Mouse (Mus musculus) T-cell, adult 2 months (primary cell): ENCODE data around the gene Gatb.
"Not testable (repeated sequence)": the region's sequence is repeated elsewhere in the genome, so short reads cannot be mapped to it uniquely, and the experiment has no call there.

ENCODE experiments used
- DNase-seq: peaks from one replicate; pipeline ENCODE4 v3.0.0; 2022; ENCODE audit warnings: low spot score

The Gatb gene

DNA sequence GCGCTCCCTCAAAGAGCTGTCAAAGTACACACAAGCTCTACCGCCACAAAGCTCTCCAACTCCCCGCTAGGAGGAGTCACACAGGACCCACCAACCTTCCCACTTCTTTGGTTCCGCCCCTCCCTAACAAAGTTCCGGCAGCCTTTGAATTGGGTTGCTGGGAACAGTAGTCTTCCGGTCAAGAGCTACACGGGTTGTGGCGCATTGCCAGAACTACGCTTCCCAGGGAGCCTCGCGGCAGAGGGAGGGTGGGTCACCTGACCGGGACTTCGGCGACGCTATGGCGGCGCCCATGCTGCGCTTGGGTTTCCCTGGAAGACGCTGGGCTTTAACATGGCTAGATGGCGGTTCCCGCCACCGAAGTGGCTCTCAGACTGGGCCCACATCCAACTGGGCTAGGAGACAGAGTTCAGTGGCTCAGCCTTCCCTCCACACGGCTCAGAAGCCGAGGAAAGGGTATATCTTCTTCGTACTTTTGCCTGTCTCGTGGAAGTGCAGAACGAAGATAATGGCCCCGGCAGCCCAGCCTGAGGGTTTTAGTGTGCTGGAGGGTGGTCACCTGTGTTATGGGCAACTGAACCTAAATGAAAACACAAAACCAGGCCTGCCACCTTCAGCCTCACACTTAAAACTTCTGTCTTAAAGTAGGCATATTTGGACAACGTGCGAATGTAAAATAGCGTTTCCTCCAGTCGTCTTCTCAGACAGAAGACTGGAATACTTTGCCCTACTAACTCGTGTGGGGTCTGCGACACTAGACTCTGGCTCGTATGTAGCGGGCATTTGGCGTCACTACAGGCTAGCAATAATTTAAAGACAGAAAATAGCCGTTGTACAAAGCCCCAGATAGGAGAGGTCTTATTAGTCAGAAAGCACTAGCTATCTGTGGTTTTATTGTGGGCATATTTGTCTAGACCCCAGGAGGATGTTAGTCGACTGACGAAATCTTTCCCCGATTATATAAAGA lies at the start of gene Gatb:
Gene Gatb (plus strand): TSS at position 256 of the 967 bp plus-strand sequence.
- DNase-seq, result peak; percentile 98

- DNase-seq, result no peak
Measured at GRCm38 (mm10) chr3:85530601-85531161, 43.2 kb upstream of the Gatb start.

DNA sequence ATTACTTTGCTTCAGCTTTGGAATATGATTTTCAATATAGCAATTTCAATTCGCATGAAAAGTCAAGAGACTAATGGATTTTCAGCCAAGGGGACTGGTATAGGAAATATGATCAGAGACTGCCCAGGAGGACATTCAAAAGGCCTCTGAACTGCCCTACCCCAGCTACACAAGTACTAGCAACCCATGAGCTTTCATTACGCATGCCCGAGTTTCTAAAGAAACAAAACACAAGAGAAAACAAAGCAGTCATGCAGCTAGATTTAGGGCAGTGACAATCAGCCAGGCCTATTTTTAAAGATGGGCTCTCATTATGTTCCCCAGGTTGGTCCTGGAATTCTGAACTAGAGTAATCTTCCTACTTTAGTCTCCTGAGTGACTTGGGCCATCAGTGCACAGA lies 41.5 kb upstream of the Gatb start:
- no peak for DNase-seq

DNA sequence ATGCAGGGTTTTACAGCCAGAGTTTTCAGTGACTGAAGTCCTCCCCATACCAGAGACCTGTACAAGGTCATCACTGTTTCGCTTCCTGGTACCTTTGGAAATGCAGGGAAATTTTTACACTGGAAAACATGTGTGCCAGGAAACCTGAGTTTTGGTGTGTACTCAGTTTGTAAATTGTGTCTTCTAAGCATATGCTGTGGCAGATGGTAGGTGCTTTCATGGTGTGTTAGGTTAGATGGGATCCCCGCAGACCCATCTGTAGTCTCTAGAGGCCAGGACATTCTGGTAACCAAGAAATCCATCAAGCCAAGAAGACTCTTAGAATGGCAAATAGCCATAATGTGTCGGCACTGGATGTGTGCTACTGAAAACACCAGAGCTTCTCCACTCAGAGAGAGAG lies 38.9 kb upstream of the Gatb start:
- DNase-seq, result no peak

DNA sequence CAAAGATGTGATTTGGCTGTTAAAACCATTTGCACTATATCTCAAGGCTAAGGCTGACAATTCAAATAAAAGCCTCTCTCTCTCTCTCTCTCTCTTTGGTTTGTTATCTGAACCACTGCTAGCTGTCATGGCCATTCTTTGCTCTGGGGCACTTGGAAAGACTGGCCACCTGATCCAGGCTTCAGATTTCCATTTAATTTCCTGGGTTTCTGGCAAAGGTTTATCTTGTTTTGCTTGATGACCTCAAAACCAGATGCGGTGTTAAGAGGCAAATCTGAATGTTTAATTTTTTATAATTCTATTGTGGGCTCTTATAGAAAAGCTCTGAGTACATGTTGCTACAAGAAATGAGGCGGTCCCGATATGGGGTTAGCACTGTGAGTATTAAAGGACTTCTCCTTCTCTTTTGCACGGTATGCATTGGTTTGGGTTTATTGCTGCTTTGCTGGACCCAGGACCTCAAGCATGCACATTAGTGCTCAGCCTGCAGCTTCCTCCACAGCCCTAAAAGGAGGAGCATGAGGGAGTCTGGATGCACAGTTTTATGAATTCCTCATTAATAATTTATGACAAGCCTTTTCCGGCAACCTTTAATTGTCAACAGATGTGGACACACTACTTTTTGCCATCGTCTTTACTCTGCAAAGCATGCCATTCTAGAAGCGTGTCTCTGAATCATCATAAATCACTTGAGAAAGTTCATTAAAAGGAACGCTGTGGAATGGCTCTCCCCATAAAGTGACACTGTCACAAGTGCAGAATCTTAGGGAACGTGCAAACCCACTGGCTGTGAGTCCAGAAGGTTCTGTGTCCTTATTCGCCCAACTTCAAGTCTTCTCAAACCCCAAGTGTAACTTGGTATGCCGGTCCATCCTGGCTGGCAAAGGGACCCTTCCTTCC lies 38.0 kb upstream of the Gatb start:
- no peak for DNase-seq

DNA sequence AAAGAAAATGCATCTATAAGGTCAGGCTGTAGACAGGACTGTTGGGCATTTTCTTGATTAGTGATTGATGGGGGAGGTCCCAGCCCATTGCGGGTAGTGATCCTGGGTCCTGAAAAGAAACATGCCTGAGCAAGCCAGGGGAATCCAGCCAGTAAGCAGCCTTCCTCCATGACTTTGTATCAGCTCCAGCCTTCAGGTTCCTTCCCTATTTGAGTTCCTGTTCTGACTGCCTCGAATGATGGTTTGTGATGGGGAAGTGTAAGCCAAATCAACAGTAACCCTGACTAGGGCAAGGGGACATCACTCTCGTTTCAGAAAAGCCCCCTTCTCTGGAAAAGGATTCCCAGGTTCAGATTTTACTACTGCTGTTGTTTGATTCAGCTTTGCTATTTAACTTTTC lies 31.2 kb upstream of the Gatb start:
- DNase-seq, result no peak

DNA sequence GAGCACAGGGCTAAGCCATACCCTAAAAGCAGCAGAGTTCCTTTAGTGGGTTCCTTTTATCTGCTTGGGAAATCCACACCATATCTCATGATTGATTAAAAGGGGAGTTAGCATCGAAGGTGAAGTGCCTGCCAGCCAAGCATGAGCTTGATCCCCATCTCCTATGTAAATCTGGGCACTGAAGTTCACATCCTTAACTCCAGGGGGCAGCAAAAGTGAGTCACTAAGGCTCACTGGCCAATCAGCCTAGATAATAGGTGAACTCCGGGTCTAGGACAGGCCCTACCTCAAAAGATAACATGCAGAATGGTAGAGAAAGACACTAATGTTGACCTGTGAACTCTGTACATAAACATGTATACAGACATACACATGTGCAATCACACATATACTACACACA lies 30.3 kb upstream of the Gatb start:
- DNase-seq, result no peak

GRCm38 (mm10) chr3:85550312-85550711 lies 23.6 kb upstream of the Gatb start:
- no peak for DNase-seq

GRCm38 (mm10) chr3:85551352-85551751 lies 22.6 kb upstream of the Gatb start:
- DNase-seq, result no peak

GRCm38 (mm10) chr3:85553731-85554277 lies 20.1 kb upstream of the Gatb start:
- DNase-seq, result no peak

GRCm38 (mm10) chr3:85564603-85565002 lies 9.3 kb upstream of the Gatb start:
- no peak for DNase-seq

- DNase-seq, result peak; percentile 12
Measured at GRCm38 (mm10) chr3:85571276-85571675, 2.6 kb upstream of the Gatb start.

- DNase-seq, result not testable (repeated sequence)
Measured at GRCm38 (mm10) chr3:85572502-85572901, 1.4 kb upstream of the Gatb start.

GRCm38 (mm10) chr3:85573216-85573863 lies 579 bp upstream of the Gatb start:
- DNase-seq, result no peak

DNA sequence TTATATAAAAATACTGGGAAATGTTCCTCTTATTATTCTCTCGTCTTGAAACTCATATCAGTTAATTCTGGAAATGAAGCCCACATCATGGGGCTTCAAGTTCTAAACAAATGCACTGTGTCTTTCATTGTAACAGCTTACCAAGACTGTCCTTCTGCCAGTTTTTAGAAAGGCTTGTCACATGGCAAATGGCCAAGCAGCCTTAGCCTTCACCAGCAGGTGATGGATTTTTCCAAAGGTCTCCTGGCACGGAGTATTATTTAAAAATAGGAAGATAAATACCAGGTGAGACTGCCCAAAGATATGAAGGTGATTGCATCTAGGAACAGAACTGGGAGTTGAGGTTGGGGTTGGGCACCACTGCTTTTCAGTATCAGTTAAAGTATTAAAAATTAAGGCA lies 8.8 kb downstream of the Gatb start:
- no peak for DNase-seq

DNA sequence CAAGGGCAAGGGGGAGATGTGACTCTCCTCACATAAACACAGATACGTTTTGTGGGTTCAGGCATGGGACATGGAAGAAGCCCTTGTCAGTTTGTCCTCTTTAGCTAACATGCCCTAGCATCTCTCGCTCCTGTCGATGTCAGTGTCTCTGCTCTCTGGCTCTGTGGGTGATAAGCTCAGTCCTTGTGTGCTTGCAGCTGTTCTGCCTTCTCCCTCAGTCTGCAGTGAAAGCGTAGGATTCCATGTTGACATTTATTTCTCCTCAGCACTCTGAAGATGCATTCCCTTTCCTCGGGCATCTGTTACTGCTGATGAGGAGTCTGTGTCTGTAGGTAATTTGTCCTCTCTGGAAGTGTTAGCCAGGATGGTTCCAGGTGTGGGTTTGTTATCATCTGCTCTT lies 9.3 kb downstream of the Gatb start:
- no peak for DNase-seq

DNA sequence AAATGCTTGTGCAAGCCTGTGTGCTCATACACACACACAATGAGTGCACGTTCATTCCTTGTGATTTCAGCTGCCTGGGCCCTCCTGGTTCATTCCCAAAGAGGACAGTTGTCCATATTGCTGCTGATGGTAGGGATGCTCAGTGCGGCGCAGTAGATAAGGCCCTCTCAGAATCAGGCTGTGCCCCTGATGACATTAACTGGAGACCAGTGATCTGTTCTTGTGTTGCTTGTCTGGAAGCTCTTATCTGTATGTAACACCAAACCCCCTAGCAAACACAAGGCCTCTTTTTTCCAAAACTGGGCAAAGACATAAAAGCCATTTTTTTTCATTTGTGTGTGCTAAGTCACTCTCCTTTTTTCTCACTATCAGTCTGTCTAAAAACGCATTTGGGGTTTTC lies 11.0 kb downstream of the Gatb start:
- DNase-seq, result no peak

DNA sequence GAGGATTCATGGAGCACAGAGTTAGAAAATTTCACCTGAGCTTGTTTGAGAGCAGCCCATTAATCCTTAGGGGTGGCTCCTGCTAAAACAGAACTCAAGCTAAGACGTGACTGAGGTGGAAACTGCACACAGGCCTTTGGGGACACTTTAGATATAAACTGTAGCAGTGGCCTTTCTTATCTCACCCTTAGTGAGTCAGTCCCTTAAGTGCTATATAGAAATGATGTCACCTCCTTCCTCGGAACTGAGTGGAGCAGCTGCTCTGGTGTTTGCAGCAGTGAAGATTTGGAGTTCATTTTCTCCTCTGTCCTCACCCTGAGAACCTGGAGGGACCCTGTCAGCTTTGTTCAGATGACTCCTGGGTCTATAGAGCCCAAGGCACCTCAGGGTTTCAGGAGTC lies 14.8 kb downstream of the Gatb start:
- DNase-seq, result no peak

DNA sequence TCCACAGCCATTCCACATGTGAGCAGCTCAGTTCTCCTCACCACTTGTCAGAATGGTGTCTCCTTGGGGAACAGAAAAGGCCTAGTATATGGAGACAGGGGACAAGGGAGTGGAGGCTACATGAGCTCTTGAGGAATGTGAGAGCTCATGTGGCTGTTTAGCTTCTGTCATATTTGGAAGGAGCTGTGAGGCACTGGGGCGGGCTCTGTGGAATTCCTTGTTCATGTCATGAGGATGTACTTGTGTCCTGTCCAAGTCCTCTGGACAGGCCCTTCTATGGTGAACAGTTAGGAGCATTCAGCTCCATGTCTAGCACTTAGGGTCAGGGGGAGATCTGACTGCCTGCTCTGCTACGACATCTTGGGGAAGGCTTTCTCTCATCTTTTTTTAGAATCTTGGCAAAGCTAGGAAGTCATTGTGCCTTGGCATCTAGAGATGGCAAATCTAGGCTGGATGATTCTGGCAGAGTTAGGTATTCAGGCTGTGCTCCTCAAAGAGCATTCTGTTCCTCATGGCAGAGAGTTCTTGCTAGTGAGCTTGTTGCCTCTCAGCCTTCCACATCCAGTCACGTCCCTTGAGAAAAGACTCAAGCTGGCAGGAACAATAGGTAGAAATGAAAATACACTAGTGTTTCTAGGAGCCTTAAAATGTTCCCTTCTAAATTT lies 16.3 kb downstream of the Gatb start:
- DNase-seq, result no peak

DNA sequence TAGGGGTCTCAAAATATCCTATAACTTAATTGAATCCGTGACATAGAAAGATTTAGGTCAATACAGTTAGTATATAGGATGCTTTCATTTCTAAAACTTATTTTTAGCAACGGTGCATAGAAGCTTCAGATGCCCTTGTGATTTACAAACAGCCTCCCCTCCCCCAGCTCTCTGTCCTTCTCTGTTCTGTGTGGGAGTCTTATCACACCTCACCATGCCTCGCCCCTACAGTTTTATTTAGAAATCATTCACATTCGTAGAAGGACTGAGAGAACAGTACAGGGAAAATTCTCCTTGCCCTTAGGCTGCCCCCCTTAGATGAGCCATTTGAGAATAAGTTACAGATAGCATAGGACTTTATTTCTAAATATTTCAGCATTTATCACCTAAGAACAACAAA lies 18.1 kb downstream of the Gatb start:
- no peak for DNase-seq

DNA sequence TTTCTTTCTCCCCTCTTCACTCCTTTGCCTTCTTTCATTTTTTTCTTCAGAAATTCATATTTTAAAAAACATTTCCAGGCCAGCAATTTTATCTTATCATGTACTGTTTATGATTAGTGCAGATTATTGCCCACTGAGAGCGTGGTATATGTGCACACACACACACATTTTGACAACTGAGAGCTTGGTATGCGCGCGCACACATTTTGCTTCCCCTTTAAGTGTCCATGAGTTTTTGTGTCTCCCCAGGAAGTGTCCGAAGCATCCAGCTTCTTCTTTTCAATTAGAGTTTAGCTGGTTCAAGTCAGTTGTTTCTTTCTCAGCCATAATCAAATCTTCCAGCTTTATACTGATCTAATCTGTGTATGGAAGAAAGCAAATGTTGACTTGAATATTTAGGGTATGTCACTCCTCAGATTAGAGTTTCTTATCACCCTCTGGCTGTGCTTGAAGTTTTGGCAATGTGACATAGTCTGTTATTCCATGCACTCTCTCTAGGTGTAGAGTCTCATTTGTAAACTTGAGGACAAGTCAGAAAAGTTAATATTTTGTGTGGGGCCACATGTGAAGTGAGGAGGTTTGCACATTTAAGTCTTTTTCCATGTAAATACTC lies 18.8 kb downstream of the Gatb start:
- no peak for DNase-seq
